Mouse (Mus musculus): ENCODE results near the gene Celsr3. TPM values are rescaled to one million over a fixed set of nuclear protein-coding genes. Genes with fewer than 3 reads are reported as not detected.
A peak's percentile ranks its signal among the peaks of the same experiment; 100 is the strongest.

Gene Celsr3
- total and polyA plus RNA-seq, 2 experiments: not detected

DNA sequence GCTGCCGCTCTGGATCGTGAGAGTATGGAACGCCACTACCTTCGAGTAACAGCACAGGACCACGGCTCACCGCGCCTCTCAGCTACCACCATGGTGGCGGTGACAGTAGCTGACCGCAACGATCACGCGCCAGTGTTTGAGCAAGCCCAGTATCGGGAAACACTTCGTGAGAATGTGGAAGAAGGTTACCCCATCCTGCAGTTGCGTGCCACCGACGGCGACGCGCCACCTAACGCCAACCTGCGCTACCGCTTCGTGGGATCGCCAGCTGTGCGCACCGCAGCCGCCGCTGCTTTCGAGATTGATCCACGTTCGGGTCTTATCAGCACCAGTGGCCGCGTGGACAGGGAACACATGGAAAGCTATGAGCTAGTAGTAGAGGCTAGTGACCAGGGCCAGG, 1.3 kb downstream of the Celsr3 start:
- Histone ChIP-seq H3K4me3 (ENCODE audit: insufficient read depth, low read depth, low read length) (peak overlapping the region; percentile 40; the same call in 1 of the 2 replicates), H3K4me1 (ENCODE audit: control insufficient read depth, insufficient read depth, low read length) (peaks cover 12% of the 10 kb centered on the region; the same call in 1 of the 2 replicates), H3K79me2 (ENCODE audit: control insufficient read depth, insufficient read depth, low read length) (no peaks in the 10 kb centered on the region), H3K27ac (replicated peaks; ENCODE audit: insufficient read depth, low read depth, low read length) (no peak overlapping the region), H3K27me3 (ENCODE audit: control insufficient read depth, insufficient read depth, low read length) (peaks cover 35% of the 10 kb centered on the region), H3K9ac (ENCODE audit: low read depth, low read length) (no peak overlapping the region), H3K36me3 (ENCODE audit: control insufficient read depth, insufficient read depth, low read length) (no peaks in the 10 kb centered on the region)
- DNase-seq (ENCODE audit: extremely low read depth, low read depth, low spot score): no peak
- TF ChIP-seq POLR2A (IDR thresholded peaks at IDR 0.05; ENCODE audit: extremely low read depth, insufficient read depth, low read length): no peak
- TF ChIP-seq CTCF (IDR thresholded peaks at IDR 0.05; ENCODE audit: low read depth, low read length): no peak
- WGBS: 5% methylated on average over 34 of the region's 34 CpGs

- Histone ChIP-seq H3K79me2 (ENCODE audit: control insufficient read depth, insufficient read depth, low read length) (no peaks in the 10 kb centered on the region), H3K27me3 (ENCODE audit: control insufficient read depth, insufficient read depth, low read length) (peaks cover 35% of the 10 kb centered on the region), H3K4me3 (ENCODE audit: insufficient read depth, low read depth, low read length) (no peak overlapping the region), H3K36me3 (ENCODE audit: control insufficient read depth, insufficient read depth, low read length) (no peaks in the 10 kb centered on the region), H3K4me1 (ENCODE audit: control insufficient read depth, insufficient read depth, low read length) (peaks cover 15% of the 10 kb centered on the region; the same call in 1 of the 2 replicates), H3K9ac (ENCODE audit: low read depth, low read length) (no peak overlapping the region), H3K27ac (replicated peaks; ENCODE audit: insufficient read depth, low read depth, low read length) (no peak overlapping the region)
- WGBS: 51% methylated on average over 18 of the region's 18 CpGs
- no peak for DNase-seq (ENCODE audit: extremely low read depth, low read depth, low spot score)
- TF ChIP-seq POLR2A (IDR thresholded peaks at IDR 0.05; ENCODE audit: extremely low read depth, insufficient read depth, low read length): no peak
- TF ChIP-seq CTCF (IDR thresholded peaks at IDR 0.05; ENCODE audit: low read depth, low read length): no peak
Observed at GRCm38 (mm10) chr9:108827906-108828305, 1.8 kb downstream of the Celsr3 start.

DNA sequence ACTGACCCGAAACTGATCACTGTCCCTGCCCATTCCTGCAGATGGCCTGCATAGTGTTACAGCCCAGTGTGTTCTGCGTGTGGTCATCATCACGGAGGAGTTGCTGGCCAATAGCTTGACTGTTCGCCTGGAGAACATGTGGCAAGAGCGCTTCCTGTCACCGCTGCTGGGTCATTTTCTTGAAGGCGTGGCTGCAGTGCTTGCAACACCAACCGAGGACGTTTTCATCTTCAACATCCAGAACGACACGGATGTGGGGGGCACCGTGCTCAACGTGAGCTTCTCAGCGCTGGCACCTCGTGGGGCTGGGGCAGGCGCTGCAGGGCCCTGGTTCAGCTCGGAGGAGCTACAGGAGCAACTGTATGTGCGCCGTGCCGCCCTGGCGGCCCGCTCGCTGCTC, 5.5 kb downstream of the Celsr3 start:
- no peaks in the 10 kb centered on the region for H3K79me2 ChIP-seq (ENCODE audit: control insufficient read depth, insufficient read depth, low read length)
- peak overlapping the region; percentile 40; the same call in 1 of the 2 replicates for H3K4me3 ChIP-seq (ENCODE audit: insufficient read depth, low read depth, low read length)
- DNase-seq (ENCODE audit: extremely low read depth, low read depth, low spot score): no peak
- H3K27me3 ChIP-seq (ENCODE audit: control insufficient read depth, insufficient read depth, low read length): peaks cover 15% of the 10 kb centered on the region
- H3K9ac ChIP-seq (ENCODE audit: low read depth, low read length): no peak overlapping the region
- no peak overlapping the region for H3K27ac ChIP-seq (replicated peaks; ENCODE audit: insufficient read depth, low read depth, low read length)
- no peaks in the 10 kb centered on the region for H3K36me3 ChIP-seq (ENCODE audit: control insufficient read depth, insufficient read depth, low read length)
- peaks cover 15% of the 10 kb centered on the region; the same call in 1 of the 2 replicates for H3K4me1 ChIP-seq (ENCODE audit: control insufficient read depth, insufficient read depth, low read length)
- whole genome bisulfite sequencing: 8% methylated on average over 23 of the region's 23 CpGs
- TF ChIP-seq CTCF (IDR thresholded peaks at IDR 0.05; ENCODE audit: low read depth, low read length): no peak
- no peak for TF ChIP-seq POLR2A (IDR thresholded peaks at IDR 0.05; ENCODE audit: extremely low read depth, insufficient read depth, low read length)

GRCm38 (mm10) chr9:108832390-108833108, 6.4 kb downstream of the Celsr3 start:
- peak overlapping the region; percentile 40; the same call in 1 of the 2 replicates for H3K4me3 ChIP-seq (ENCODE audit: insufficient read depth, low read depth, low read length)
- H3K27ac ChIP-seq (replicated peaks; ENCODE audit: insufficient read depth, low read depth, low read length): no peak overlapping the region
- WGBS: 2% methylated on average over 46 of the region's 46 CpGs
- no peaks in the 10 kb centered on the region for H3K36me3 ChIP-seq (ENCODE audit: control insufficient read depth, insufficient read depth, low read length)
- no peaks in the 10 kb centered on the region for H3K79me2 ChIP-seq (ENCODE audit: control insufficient read depth, insufficient read depth, low read length)
- H3K9ac ChIP-seq (ENCODE audit: low read depth, low read length): no peak overlapping the region
- peak; percentile 89 for DNase-seq (ENCODE audit: extremely low read depth, low read depth, low spot score)
- peaks cover 10% of the 10 kb centered on the region; the same call in 1 of the 2 replicates for H3K4me1 ChIP-seq (ENCODE audit: control insufficient read depth, insufficient read depth, low read length)
- H3K27me3 ChIP-seq (ENCODE audit: control insufficient read depth, insufficient read depth, low read length): peaks cover 12% of the 10 kb centered on the region
- TF ChIP-seq POLR2A (IDR thresholded peaks at IDR 0.05; ENCODE audit: extremely low read depth, insufficient read depth, low read length) (no peak), CTCF (IDR thresholded peaks at IDR 0.05; ENCODE audit: low read depth, low read length) (no peak)

- 13% methylated on average over 14 of the region's 14 CpGs for WGBS
- Histone ChIP-seq H3K27me3 (ENCODE audit: control insufficient read depth, insufficient read depth, low read length) (no peaks in the 10 kb centered on the region), H3K27ac (replicated peaks; ENCODE audit: insufficient read depth, low read depth, low read length) (no peak overlapping the region), H3K36me3 (ENCODE audit: control insufficient read depth, insufficient read depth, low read length) (no peaks in the 10 kb centered on the region), H3K9ac (ENCODE audit: low read depth, low read length) (no peak overlapping the region), H3K4me3 (ENCODE audit: insufficient read depth, low read depth, low read length) (no peak overlapping the region), H3K4me1 (ENCODE audit: control insufficient read depth, insufficient read depth, low read length) (no peaks in the 10 kb centered on the region), H3K79me2 (ENCODE audit: control insufficient read depth, insufficient read depth, low read length) (no peaks in the 10 kb centered on the region)
- DNase-seq (ENCODE audit: extremely low read depth, low read depth, low spot score): peak; percentile 59
- TF ChIP-seq CTCF (IDR thresholded peaks at IDR 0.05; ENCODE audit: low read depth, low read length): peak; percentile 52
- TF ChIP-seq POLR2A (IDR thresholded peaks at IDR 0.05; ENCODE audit: extremely low read depth, insufficient read depth, low read length): no peak
Observed at GRCm38 (mm10) chr9:108842989-108843388, 16.9 kb downstream of the Celsr3 start.

DNA sequence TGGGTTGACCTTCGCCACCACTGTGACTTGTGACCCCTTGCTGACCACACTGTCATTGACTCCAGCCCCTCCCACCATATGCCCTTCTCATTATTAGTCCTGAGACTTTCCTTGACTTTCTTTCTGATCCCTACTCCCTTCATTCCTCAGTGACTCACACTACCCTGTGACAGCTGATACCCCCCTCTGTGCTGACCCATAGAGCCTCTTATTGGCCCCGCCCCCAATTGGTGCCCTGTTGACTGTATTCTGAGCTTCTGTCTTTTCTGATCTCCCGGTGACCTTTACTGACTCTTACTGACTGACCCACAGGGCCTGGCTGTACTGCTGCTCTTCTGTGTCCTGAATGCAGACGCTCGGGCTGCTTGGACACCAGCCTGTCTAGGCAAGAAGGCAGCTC, 19.3 kb downstream of the Celsr3 start:
- Histone ChIP-seq H3K36me3 (ENCODE audit: control insufficient read depth, insufficient read depth, low read length) (no peaks in the 10 kb centered on the region), H3K4me3 (ENCODE audit: insufficient read depth, low read depth, low read length) (no peak overlapping the region), H3K27me3 (ENCODE audit: control insufficient read depth, insufficient read depth, low read length) (no peaks in the 10 kb centered on the region), H3K79me2 (ENCODE audit: control insufficient read depth, insufficient read depth, low read length) (no peaks in the 10 kb centered on the region), H3K27ac (replicated peaks; ENCODE audit: insufficient read depth, low read depth, low read length) (no peak overlapping the region), H3K9ac (ENCODE audit: low read depth, low read length) (no peak overlapping the region), H3K4me1 (ENCODE audit: control insufficient read depth, insufficient read depth, low read length) (no peaks in the 10 kb centered on the region)
- no peak for DNase-seq (ENCODE audit: extremely low read depth, low read depth, low spot score)
- WGBS: 80% methylated on average over 5 of the region's 5 CpGs
- TF ChIP-seq CTCF (IDR thresholded peaks at IDR 0.05; ENCODE audit: low read depth, low read length): no peak
- no peak for TF ChIP-seq POLR2A (IDR thresholded peaks at IDR 0.05; ENCODE audit: extremely low read depth, insufficient read depth, low read length)

All from liver, adult 2 months (tissue).